Mouse (Mus musculus): ENCODE data around the gene Ect2l.

DNA sequence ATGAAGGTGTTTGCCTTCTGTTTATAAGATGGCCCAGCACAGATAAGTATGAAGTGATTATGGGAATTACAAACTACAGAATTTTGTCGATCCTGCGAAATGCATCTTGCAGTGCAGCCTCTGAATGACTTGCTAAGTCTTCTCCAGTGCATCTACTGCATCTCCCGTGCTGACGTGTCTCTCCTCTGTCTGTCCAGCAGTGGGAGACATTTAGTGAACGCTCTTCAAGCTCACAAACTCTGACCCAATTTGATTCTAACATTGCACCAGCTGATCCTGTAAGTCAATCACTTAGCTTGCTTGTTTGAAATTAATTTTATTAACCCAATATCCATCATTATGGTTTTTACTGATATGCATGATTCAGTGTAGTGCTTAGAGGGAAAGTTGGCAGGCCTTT, 103.2 kb downstream of the Ect2l start:
- TF ChIP-seq CTCF (IDR thresholded peaks at IDR 0.05; ENCODE audit: low read depth, low read length): no peak
- no peak for TF ChIP-seq TAL1 (conservative IDR thresholded peaks at IDR 0.05; ENCODE audit: low read depth, low read length)
- no peak for TF ChIP-seq POLR2AphosphoS5 (IDR thresholded peaks at IDR 0.05; ENCODE audit: insufficient replicate concordance, low read depth, low read length)
- TF ChIP-seq GATA1 (IDR thresholded peaks at IDR 0.05; ENCODE audit: borderline replicate concordance, low read length): no peak
- no peak for TF ChIP-seq GATA2 (IDR thresholded peaks at IDR 0.05; ENCODE audit: borderline replicate concordance, low read depth, low read length)
